Mouse (Mus musculus) forebrain, embryonic 15.5 days (tissue): ENCODE measurements around the gene Ttll2. TPM values are rescaled to one million over a fixed set of nuclear protein-coding genes. Genes with fewer than 3 reads are reported as not detected.
"Not testable (repeated sequence)": the region's sequence is repeated elsewhere in the genome, so short reads cannot be mapped to it uniquely, and the experiment has no call there.

Experiments used
- ATAC-seq: fragments of 200-750 bp; cut with Nextera tagmentation; replicated peaks from 2 replicates; pipeline ENCODE4 v1.8.0; 2017; ENCODE audit warnings: mild to moderate bottlenecking, moderate TSS enrichment, moderate library complexity
- H3K27ac ChIP-seq: fragments of 300-500 bp; sonication (generic); replicated peaks from 2 replicates; pipeline ENCODE4 v1.5.1; 2015; ENCODE audit warnings: mild to moderate bottlenecking, inconsistent platforms
- H3K27me3 ChIP-seq: fragments of 300-500 bp; sonication (generic); 2 replicates; pipeline ENCODE4 v1.6.1; 2015; ENCODE audit warnings: inconsistent platforms
- H3K36me3 ChIP-seq: fragments of 300-500 bp; sonication (generic); 2 replicates; pipeline ENCODE4 v1.6.1; 2015; ENCODE audit warnings: mild to moderate bottlenecking, inconsistent platforms
- H3K4me1 ChIP-seq: fragments of 300-500 bp; sonication (generic); 2 replicates; pipeline ENCODE4 v1.6.1; 2015; ENCODE audit warnings: inconsistent platforms
- H3K4me2 ChIP-seq: fragments of 300-500 bp; sonication (generic); replicated peaks from 2 replicates; pipeline ENCODE4 v1.6.1; 2015; ENCODE audit warnings: mild to moderate bottlenecking, inconsistent platforms
- H3K4me3 ChIP-seq: fragments of 300-500 bp; sonication (generic); 2 replicates; pipeline ENCODE4 v1.5.1; 2015; ENCODE audit warnings: mild to moderate bottlenecking, inconsistent platforms
- H3K9ac ChIP-seq: fragments of 300-500 bp; sonication (generic); replicated peaks from 2 replicates; pipeline ENCODE4 v1.6.1; 2015; ENCODE audit warnings: mild to moderate bottlenecking, inconsistent platforms
- H3K9me3 ChIP-seq: fragments of 300-500 bp; sonication (generic); 2 replicates; pipeline ENCODE4 v1.6.1; 2016; ENCODE audit warnings: inconsistent platforms
- WGBS: fragments of 180-500 bp; shearing (Covaris S2); methylation state at CpG from one replicate; pipeline ENCODE4 v1.1.7; 2015; ENCODE audit warnings: mixed read lengths; 5-methylcytosine and 5-hydroxymethylcytosine counted together
- polyA plus RNA-seq: library from polyadenylated mRNA; unstranded; fragments of >200 nt; fragmentation: Nextera tagmentation; extraction: Ambion mirVana; gene quantifications from 2 replicates; pipeline ENCODE4 v1.2.1, GENCODE M21; 2015

The Ttll2 gene
- polyA plus RNA-seq: not detected in 2 replicates

DNA sequence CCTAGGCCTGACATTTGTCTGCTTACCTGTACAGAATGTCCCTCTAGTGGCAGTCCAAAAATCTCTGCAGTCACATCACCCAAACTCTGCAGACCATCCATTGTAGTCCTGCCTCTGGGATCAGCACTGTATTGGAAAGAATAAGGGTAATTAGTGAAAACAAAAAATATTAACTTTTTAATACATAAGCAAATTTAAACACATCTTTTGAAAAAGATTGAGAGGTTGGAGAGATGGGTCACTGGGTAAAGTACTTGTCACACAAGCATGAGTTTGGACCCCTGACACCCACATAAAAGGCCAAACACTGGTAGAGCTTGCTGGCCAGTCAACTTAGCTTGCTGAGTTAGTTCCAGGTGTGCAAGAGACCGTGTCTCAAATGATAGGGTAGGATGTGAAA is at the start of gene Ttll2:
Ttll2 (minus strand) TSS at position 101 of the 400 bp plus-strand sequence.
- not testable (repeated sequence) for H3K9ac ChIP-seq, H3K4me3 ChIP-seq, H3K36me3 ChIP-seq, H3K4me1 ChIP-seq, ATAC-seq, H3K4me2 ChIP-seq, H3K27ac ChIP-seq, H3K9me3 ChIP-seq, H3K27me3 ChIP-seq
- 93% methylated on average over 1 of the region's 1 CpGs for WGBS

GRCm38 (mm10) chr17:7399770-7400169 is 47.3 kb upstream of the Ttll2 start:
- H3K27ac ChIP-seq, H3K27me3 ChIP-seq, H3K4me3 ChIP-seq, H3K4me1 ChIP-seq, ATAC-seq, H3K9me3 ChIP-seq, H3K4me2 ChIP-seq, H3K36me3 ChIP-seq, H3K9ac ChIP-seq: not testable (repeated sequence)
- 81% methylated on average over 6 of the region's 6 CpGs for WGBS

GRCm38 (mm10) chr17:7398198-7398847 is 45.8 kb upstream of the Ttll2 start:
- ATAC-seq, H3K36me3 ChIP-seq, H3K27ac ChIP-seq, H3K9me3 ChIP-seq, H3K4me1 ChIP-seq, H3K4me2 ChIP-seq, H3K4me3 ChIP-seq, H3K27me3 ChIP-seq, H3K9ac ChIP-seq: not testable (repeated sequence)
- 91% methylated on average over 6 of the region's 6 CpGs for WGBS

DNA sequence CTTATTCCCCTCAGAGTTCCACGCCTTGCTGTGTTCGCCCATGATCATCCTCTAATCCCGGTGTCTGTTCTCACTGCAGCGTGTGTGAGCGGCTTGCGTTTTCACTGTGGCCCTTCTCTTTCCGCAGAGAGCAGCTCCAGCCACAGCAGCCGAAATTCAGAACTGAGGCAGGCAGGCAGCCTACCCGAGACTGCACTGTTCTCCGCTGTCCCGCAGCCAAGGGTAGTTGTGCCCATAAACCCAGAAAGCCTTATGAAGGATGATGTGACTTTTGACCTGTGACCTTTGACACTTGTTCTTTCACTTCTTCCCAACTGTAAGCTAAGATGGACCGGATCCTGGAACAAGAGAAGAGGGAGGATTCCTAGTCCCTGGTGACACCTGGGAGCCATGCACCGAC is 44.6 kb upstream of the Ttll2 start:
- not testable (repeated sequence) for H3K27ac ChIP-seq, H3K9me3 ChIP-seq, H3K4me3 ChIP-seq, H3K27me3 ChIP-seq, H3K9ac ChIP-seq, ATAC-seq, H3K4me1 ChIP-seq, H3K36me3 ChIP-seq, H3K4me2 ChIP-seq
- WGBS: 90% methylated on average over 13 of the region's 13 CpGs

DNA sequence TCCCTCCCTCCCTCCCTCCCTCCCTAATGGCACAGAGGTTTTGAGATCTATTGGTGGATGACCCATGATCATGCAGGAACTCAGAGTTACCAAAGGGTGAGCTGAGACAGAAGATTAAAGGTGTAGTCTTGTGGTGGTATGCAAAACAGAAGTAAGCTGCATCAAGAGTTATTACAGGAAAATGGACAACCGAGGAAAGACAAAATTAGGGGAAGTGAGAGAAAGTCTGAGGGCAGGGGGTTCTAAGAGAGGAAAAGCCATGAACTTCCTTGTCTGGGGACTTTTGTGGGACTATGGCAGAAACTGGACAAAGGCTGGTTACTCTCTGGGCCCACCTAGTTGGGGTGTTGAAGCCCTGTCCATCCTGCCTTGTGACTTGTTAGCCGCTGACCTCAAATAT is 43.8 kb upstream of the Ttll2 start:
- not testable (repeated sequence) for H3K4me1 ChIP-seq, ATAC-seq, H3K27me3 ChIP-seq, H3K9me3 ChIP-seq, H3K27ac ChIP-seq, H3K36me3 ChIP-seq, H3K4me2 ChIP-seq, H3K4me3 ChIP-seq, H3K9ac ChIP-seq
- no CpG with 5 or more reads among the region's 2 CpGs for WGBS

- not testable (repeated sequence) for ATAC-seq, H3K9me3 ChIP-seq, H3K36me3 ChIP-seq, H3K4me1 ChIP-seq, H3K9ac ChIP-seq, H3K27me3 ChIP-seq, H3K4me2 ChIP-seq, H3K4me3 ChIP-seq, H3K27ac ChIP-seq
- 92% methylated on average over 8 of the region's 8 CpGs for WGBS
Measured at GRCm38 (mm10) chr17:7395671-7396070, 43.2 kb upstream of the Ttll2 start.

- H3K9me3 ChIP-seq, H3K4me1 ChIP-seq, H3K36me3 ChIP-seq, ATAC-seq, H3K4me2 ChIP-seq, H3K27ac ChIP-seq, H3K4me3 ChIP-seq, H3K27me3 ChIP-seq, H3K9ac ChIP-seq: not testable (repeated sequence)
- WGBS: 90% methylated on average over 7 of the region's 7 CpGs
Measured at GRCm38 (mm10) chr17:7395116-7395515, 42.6 kb upstream of the Ttll2 start.

DNA sequence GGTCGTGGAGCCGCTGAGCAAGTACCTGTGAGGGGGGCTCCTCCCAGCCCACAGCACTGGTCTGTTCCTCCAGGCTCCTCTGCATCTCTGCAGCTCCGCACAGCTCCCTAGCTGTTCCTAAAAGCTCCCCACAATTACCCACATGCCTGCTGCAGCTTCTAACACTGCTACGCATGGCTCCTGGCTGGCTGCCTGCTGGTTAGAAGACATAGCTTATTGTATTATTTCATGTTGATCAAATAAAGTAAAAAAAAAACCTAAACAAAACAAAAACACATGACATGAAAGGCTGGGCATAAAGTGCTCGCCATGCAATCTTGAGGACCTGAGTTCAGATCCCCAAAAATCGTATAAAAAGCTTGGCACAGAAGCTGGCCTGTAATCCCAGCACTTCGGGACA is 37.4 kb upstream of the Ttll2 start:
- H3K4me1 ChIP-seq, H3K27me3 ChIP-seq, H3K27ac ChIP-seq, H3K9me3 ChIP-seq, H3K9ac ChIP-seq, ATAC-seq, H3K4me3 ChIP-seq, H3K4me2 ChIP-seq, H3K36me3 ChIP-seq: not testable (repeated sequence)
- WGBS: 50% methylated on average over 7 of the region's 7 CpGs

GRCm38 (mm10) chr17:7388958-7389356 is 36.5 kb upstream of the Ttll2 start:
- H3K4me2 ChIP-seq, ATAC-seq: not testable (repeated sequence)
- 50% methylated on average over 8 of the region's 8 CpGs for WGBS

DNA sequence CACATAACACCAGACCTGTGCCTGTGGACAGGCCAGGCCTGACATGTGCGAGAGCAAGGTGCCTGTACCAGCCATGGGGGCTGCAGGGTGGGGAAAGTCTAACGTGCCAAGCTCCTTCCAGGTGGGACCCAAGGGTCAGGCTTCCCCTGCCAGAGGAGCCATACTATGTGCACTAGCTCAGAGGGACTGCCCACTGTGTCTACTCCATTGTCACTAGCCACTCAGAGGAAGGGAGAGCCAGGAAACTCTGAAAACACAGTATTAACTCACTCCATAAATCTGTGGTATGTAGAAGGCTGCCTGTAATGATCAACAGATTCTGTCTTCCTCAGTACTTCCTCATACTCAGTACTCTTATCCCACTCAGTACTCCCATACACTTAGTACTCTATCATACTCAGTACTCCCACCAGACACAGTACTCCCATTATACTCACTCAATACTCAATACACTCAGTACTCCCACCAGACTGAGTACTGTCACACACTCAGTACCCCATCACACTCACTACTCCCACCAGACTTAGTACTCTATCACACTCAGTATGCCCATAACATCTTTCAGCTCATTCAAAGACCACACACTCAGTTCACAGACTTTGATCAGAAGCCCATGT is 36.0 kb upstream of the Ttll2 start:
- H3K9me3 ChIP-seq, H3K36me3 ChIP-seq, H3K9ac ChIP-seq, H3K4me1 ChIP-seq, H3K27ac ChIP-seq, ATAC-seq, H3K4me2 ChIP-seq, H3K4me3 ChIP-seq, H3K27me3 ChIP-seq: not testable (repeated sequence)
- WGBS: no CpG with 5 or more reads among the region's 2 CpGs

More at GRCm38 (mm10) chr17:7388958-7389356, 36.5 kb upstream of the Ttll2 start:
- not testable (repeated sequence) for H3K4me3 ChIP-seq, H3K27ac ChIP-seq, H3K27me3 ChIP-seq, H3K9me3 ChIP-seq, H3K36me3 ChIP-seq, H3K4me1 ChIP-seq, H3K9ac ChIP-seq

GRCm38 (mm10) chr17:7386016-7386415 is 33.5 kb upstream of the Ttll2 start:
- not testable (repeated sequence) for H3K36me3 ChIP-seq, ATAC-seq, H3K27ac ChIP-seq, H3K9me3 ChIP-seq, H3K4me1 ChIP-seq, H3K4me3 ChIP-seq, H3K9ac ChIP-seq, H3K27me3 ChIP-seq, H3K4me2 ChIP-seq
- 59% methylated on average over 8 of the region's 8 CpGs for WGBS

GRCm38 (mm10) chr17:7385364-7385763 is 32.9 kb upstream of the Ttll2 start, which contains the start of gene Unc93a2:
Unc93a2 (minus strand) TSS chr17:7385464.
- not testable (repeated sequence) for ATAC-seq, H3K4me3 ChIP-seq, H3K4me1 ChIP-seq, H3K9me3 ChIP-seq, H3K27me3 ChIP-seq, H3K9ac ChIP-seq, H3K36me3 ChIP-seq, H3K4me2 ChIP-seq, H3K27ac ChIP-seq
- 76% methylated on average over 3 of the region's 3 CpGs for WGBS
